In genomic region chr10:111163601-111164240, GRCm38 (mm10) we compare ENCODE assay signal across 7 mouse cellular contexts. TPM values are rescaled to one million over a fixed set of nuclear protein-coding genes. Genes with fewer than 3 reads are reported as not detected.
A peak's percentile ranks its signal among the peaks of the same experiment; 100 is the strongest.
DNase-seq lines count a peak whose midpoint lies in the region; ATAC-seq lines count a peak whose summit lies in the region.

No protein-coding gene starts in this region.

- H3K9ac ChIP-seq in embryonic facial prominence, embryonic 15.5 days = no peak overlapping the region
- H3K9ac ChIP-seq in limb, embryonic 12.5 days (replicated peaks) = peak overlapping the region; percentile 65; the same call in 1 of the 2 replicates
- peak overlapping the region; percentile 23; the same call in 1 of the 2 replicates for H3K9ac ChIP-seq in stomach, embryonic 15.5 days

- H3K4me2 ChIP-seq in embryonic facial prominence, embryonic 15.5 days (replicated peaks) = peak overlapping the region; percentile 73
- peak overlapping the region; percentile 67 for H3K4me2 ChIP-seq in limb, embryonic 12.5 days
- peak overlapping the region; percentile 65 for H3K4me2 ChIP-seq in stomach, embryonic 15.5 days

- peak overlapping the region; percentile 94 for H3K27ac ChIP-seq in embryonic facial prominence, embryonic 15.5 days (replicated peaks)
- H3K27ac ChIP-seq in limb, embryonic 12.5 days = peak overlapping the region; percentile 93
- H3K27ac ChIP-seq in stomach, embryonic 15.5 days = peak overlapping the region; percentile 84

- DNase-seq in layer of hippocampus, postnatal 14 days (ENCODE audit: low spot score in 2 of 2) = no peak
- DNase-seq in layer of hippocampus, adult 9-10 months (ENCODE audit: low spot score) = no peak

- no peaks in the 10 kb centered on the region for H3K36me3 ChIP-seq in megakaryocyte, embryonic 14.5 days (replicated peaks; ENCODE audit: low read length)
- no peaks in the 10 kb centered on the region for H3K36me3 ChIP-seq in embryonic facial prominence, embryonic 15.5 days
- no peaks in the 10 kb centered on the region for H3K36me3 ChIP-seq in limb, embryonic 12.5 days
- H3K36me3 ChIP-seq in stomach, embryonic 15.5 days = no peaks in the 10 kb centered on the region

- ATAC-seq in megakaryocyte, adult 5-6 weeks (ENCODE audit: poor library complexity, severe bottlenecking) = no peak
- no peak for ATAC-seq in embryonic facial prominence, embryonic 15.5 days (ENCODE audit: insufficient number of reproducible peaks, low FRiP score, low TSS enrichment, low read depth)
- no peak for ATAC-seq in limb, embryonic 12.5 days (ENCODE audit: insufficient number of reproducible peaks, insufficient read depth, low FRiP score, low TSS enrichment, low read depth)
- no peak for ATAC-seq in stomach, embryonic 15.5 days (ENCODE audit: insufficient read depth, low FRiP score, low read depth)

- H3K4me3 ChIP-seq in megakaryocyte, embryonic 14.5 days (replicated peaks) = peak overlapping the region; percentile 94
- peak overlapping the region; percentile 93 for H3K4me3 ChIP-seq in embryonic facial prominence, embryonic 15.5 days (replicated peaks)
- H3K4me3 ChIP-seq in limb, embryonic 12.5 days (replicated peaks) = peak overlapping the region; percentile 89
- H3K4me3 ChIP-seq in stomach, embryonic 15.5 days (replicated peaks) = peak overlapping the region; percentile 98

- H3K27me3 ChIP-seq in megakaryocyte, embryonic 14.5 days (replicated peaks) = no peaks in the 10 kb centered on the region
- H3K27me3 ChIP-seq in embryonic facial prominence, embryonic 15.5 days = no peaks in the 10 kb centered on the region
- H3K27me3 ChIP-seq in limb, embryonic 12.5 days = no peaks in the 10 kb centered on the region
- no peaks in the 10 kb centered on the region for H3K27me3 ChIP-seq in stomach, embryonic 15.5 days (replicated peaks)

- peaks cover 62% of the 10 kb centered on the region for H3K4me1 ChIP-seq in megakaryocyte, embryonic 14.5 days
- peaks cover 19% of the 10 kb centered on the region for H3K4me1 ChIP-seq in embryonic facial prominence, embryonic 15.5 days
- H3K4me1 ChIP-seq in limb, embryonic 12.5 days (replicated peaks) = peaks cover 3% of the 10 kb centered on the region
- peaks cover 4% of the 10 kb centered on the region; the same call in 1 of the 2 replicates for H3K4me1 ChIP-seq in stomach, embryonic 15.5 days

- H3K9me3 ChIP-seq in megakaryocyte, embryonic 14.5 days = no peaks in the 10 kb centered on the region
- H3K9me3 ChIP-seq in embryonic facial prominence, embryonic 15.5 days (replicated peaks) = no peaks in the 10 kb centered on the region
- no peaks in the 10 kb centered on the region for H3K9me3 ChIP-seq in limb, embryonic 12.5 days
- H3K9me3 ChIP-seq in stomach, embryonic 15.5 days = no peaks in the 10 kb centered on the region

- 22% methylated on average over 9 of the region's 9 CpGs for WGBS in embryonic facial prominence, embryonic 15.5 days
- 30% methylated on average over 9 of the region's 9 CpGs for WGBS in limb, embryonic 12.5 days
- WGBS in stomach, embryonic 15.5 days = 29% methylated on average over 9 of the region's 9 CpGs

RNA-seq across cellular contexts. Expression of gene Osbpl8, which starts 0.8 kb away (rescaled TPM):
- polyA plus RNA-seq in megakaryocyte, embryonic 14.5 days (2012; ENCODE audit: insufficient read depth, low replicate concordance) = 1.1 and 1.3 TPM in 2 replicates
- total RNA-seq in megakaryocyte, adult 5-6 weeks (2015) = 65.5 and 68.1 TPM in 2 replicates
- total RNA-seq in megakaryocyte, adult 5-6 weeks (2017) = 95.3 and 105 TPM in 2 replicates
- polyA plus RNA-seq in embryonic facial prominence, embryonic 15.5 days (2015; fragmentation: Nextera tagmentation; extraction: Ambion mirVana) = 12.8 and 13.5 TPM in 2 replicates
- 13.5 and 14.2 TPM in 2 replicates for polyA plus RNA-seq in limb, embryonic 12.5 days (2016; fragmentation: Nextera tagmentation; extraction: Ambion mirVana)
- 7.7 and 8.4 TPM in 2 replicates for polyA plus RNA-seq in stomach, embryonic 15.5 days (2015; fragmentation: Nextera tagmentation; extraction: Ambion mirVana)
- total RNA-seq in layer of hippocampus, postnatal 14 days (2021) = 10 to 100 TPM; 55.7 to 59.3 TPM
